Mouse (Mus musculus): Measurements from ENCODE around the gene Furin.

- no peak for TF ChIP-seq POLR2A (IDR thresholded peaks at IDR 0.05; ENCODE audit: control insufficient read depth, low read depth, low read length)
- TF ChIP-seq CTCF (IDR thresholded peaks at IDR 0.05; ENCODE audit: control insufficient read depth, insufficient read depth, insufficient replicate concordance, low read depth, low read length): no peak
Observed at GRCm38 (mm10) chr7:80352920-80353319, 52.3 kb downstream of the Furin start.
